Mouse (Mus musculus) olfactory bulb, adult 2 months (tissue): ENCODE measurements around the gene Olfr1031.

Source experiments
- CTCF ChIP-seq: fragments of 200-500 bp; IDR thresholded peaks from 2 replicates; pipeline ENCODE4 v1.5.1; 2012; ENCODE audit warnings: low read depth, mild to moderate bottlenecking, low read length, moderate library complexity; ENCODE audit not compliant: insufficient read depth
- POLR2A ChIP-seq: fragments of 200-500 bp; IDR thresholded peaks from 2 replicates; pipeline ENCODE4 v1.6.1; 2012; ENCODE audit warnings: mild to moderate bottlenecking, low read depth, low read length, moderate library complexity; ENCODE audit not compliant: insufficient read depth

DNA sequence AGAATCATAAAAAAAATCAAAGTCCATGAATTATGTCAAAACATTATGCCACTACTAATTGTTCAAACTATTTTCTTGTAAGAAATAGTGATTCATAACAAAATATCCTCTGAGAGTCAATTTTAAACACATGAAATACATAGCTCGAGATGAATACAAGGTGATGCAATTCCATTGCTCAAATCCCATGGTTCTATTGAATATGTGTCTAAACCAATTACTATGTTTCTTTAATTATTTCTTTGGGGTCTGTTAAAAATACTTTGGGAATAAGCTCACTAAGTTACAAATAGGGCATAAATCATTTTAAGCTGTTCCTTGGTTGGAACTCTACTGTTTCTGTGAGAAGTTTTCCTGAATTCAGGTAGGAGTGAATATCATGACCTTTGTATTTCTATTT is 11.1 kb upstream of the Olfr1031 start, which contains the start of gene Olfr1030:
- TF ChIP-seq CTCF (no peak), POLR2A (no peak)
